Mouse (Mus musculus): ENCODE data around the gene Pde10a. TPM values are rescaled to one million over a fixed set of nuclear protein-coding genes. Genes with fewer than 3 reads are reported as not detected.

Gene Pde10a
- total and polyA plus RNA-seq, 3 experiments, result 0.04 to 0.41 (median 0.21) TPM

DNA sequence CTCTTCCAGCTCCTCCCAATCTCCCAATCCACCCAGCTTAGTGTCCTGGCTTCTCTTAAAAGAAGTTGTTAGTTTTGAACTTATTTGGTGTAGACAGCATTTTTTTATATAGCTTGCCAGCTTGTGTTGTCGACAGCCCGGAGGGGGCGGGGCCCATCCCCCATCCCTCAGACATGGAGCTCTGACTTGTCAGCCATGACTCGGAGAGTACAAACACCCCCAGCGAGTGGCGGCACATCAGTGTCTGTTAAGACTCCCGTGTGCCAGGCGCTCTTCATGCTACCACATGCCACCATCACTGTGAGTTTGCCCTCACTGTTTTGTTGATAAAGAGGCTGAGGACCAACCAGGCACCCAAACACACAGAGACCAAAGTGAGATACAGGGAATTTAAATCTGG lies 404.5 kb downstream of the Pde10a start:
- H3K9ac ChIP-seq (ENCODE audit: insufficient read depth, low read depth), result no peak overlapping the region
- H3K4me1 ChIP-seq (ENCODE audit: control insufficient read depth in 1 of 2, insufficient read depth in 2 of 2), result no peaks in the 10 kb centered on the region
- no peak overlapping the region for H3K4me3 ChIP-seq (replicated peaks in 1 of 3; ENCODE audit: low read depth in 2 of 3, low read length in 2 of 3, poor library complexity in 1 of 3)
- DNase-seq (ENCODE audit: extremely low read depth), result no peak
- H3K79me2 ChIP-seq (replicated peaks; ENCODE audit: control insufficient read depth, extremely low read depth, insufficient read depth, poor library complexity, severe bottlenecking), result no peaks in the 10 kb centered on the region
- dilution Hi-C loops (cut with MboI; ENCODE audit: extremely low pct_ligation_motif_present, extremely low pct_unique_long_range_greater_than_20kb, low sequenced_read_pairs), result no loop called here
- no peak overlapping the region for H3K4me2 ChIP-seq (ENCODE audit: insufficient read depth, low read depth, poor library complexity, severe bottlenecking)
- H3K27ac ChIP-seq (ENCODE audit: insufficient read depth, low read depth), result no peak overlapping the region
- H3K27me3 ChIP-seq (replicated peaks), result peaks cover 12% of the 10 kb centered on the region
- no peaks in the 10 kb centered on the region for H3K9me3 ChIP-seq (replicated peaks; ENCODE audit: low read length)
- H3K36me3 ChIP-seq (replicated peaks in 1 of 2; ENCODE audit: control insufficient read depth in 1 of 2, insufficient read depth in 1 of 2, low read length in 1 of 2), result no peaks in the 10 kb centered on the region
- TF ChIP-seq PAX5 (IDR thresholded peaks at IDR 0.05; ENCODE audit: low read length) (no peak), SIN3A (IDR thresholded peaks at IDR 0.05; ENCODE audit: low read length) (no peak), MEF2A (IDR thresholded peaks at IDR 0.05; ENCODE audit: borderline replicate concordance, low read depth, low read length) (no peak), MAX (IDR thresholded peaks at IDR 0.05; ENCODE audit: low read length) (no peak), USF1 (IDR thresholded peaks at IDR 0.05; ENCODE audit: low read depth, low read length) (no peak), MXI1 (IDR thresholded peaks at IDR 0.05; ENCODE audit: low read depth, low read length) (no peak), MAFK (IDR thresholded peaks at IDR 0.05; ENCODE audit: insufficient replicate concordance, low read length) (no peak)
- in situ Hi-C loops (cut with MboI; ENCODE audit: low pct_ligation_motif_present, low pct_unique_long_range_greater_than_20kb, low sequenced_read_pairs), result loop anchor here (5.0 kb wide), 1 partner anchor 317 kb away; no protein-coding TSS in a partner anchor

DNA sequence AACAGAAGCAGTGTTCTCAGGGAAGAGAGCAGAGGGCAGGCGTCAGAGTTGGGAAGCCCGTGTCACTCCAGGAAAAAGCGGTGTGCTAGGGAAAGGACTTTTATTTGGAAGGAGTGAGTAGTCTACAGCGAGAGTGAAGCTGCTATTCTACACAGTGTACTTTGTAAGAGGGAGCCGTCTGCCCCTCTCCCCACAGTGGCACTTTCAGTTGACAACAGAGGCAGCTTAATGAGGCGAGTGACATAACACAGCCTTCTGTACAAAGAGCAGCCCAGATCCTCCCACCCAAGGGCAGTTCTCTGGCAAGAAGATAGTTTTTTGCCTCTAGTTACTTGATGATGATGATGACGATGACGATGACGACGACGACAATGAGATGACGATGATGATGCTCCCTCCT lies 410.4 kb downstream of the Pde10a start:
- Histone ChIP-seq H3K27ac (ENCODE audit: insufficient read depth, low read depth) (no peak overlapping the region), H3K36me3 (replicated peaks in 1 of 2; ENCODE audit: control insufficient read depth in 1 of 2, insufficient read depth in 1 of 2, low read length in 1 of 2) (no peaks in the 10 kb centered on the region), H3K4me2 (ENCODE audit: insufficient read depth, low read depth, poor library complexity, severe bottlenecking) (no peak overlapping the region), H3K4me1 (ENCODE audit: control insufficient read depth in 1 of 2, insufficient read depth in 2 of 2) (no peaks in the 10 kb centered on the region), H3K79me2 (replicated peaks; ENCODE audit: control insufficient read depth, extremely low read depth, insufficient read depth, poor library complexity, severe bottlenecking) (no peaks in the 10 kb centered on the region), H3K9me3 (replicated peaks; ENCODE audit: low read length) (no peaks in the 10 kb centered on the region), H3K9ac (ENCODE audit: insufficient read depth, low read depth) (no peak overlapping the region), H3K27me3 (replicated peaks) (peaks cover 7% of the 10 kb centered on the region), H3K4me3 (replicated peaks in 1 of 3; ENCODE audit: low read depth in 2 of 3, low read length in 2 of 3, poor library complexity in 1 of 3) (no peak overlapping the region)
- in situ Hi-C loops (cut with MboI; ENCODE audit: low pct_ligation_motif_present, low pct_unique_long_range_greater_than_20kb, low sequenced_read_pairs), result no loop called here
- no peak for DNase-seq (ENCODE audit: extremely low read depth)
- TF ChIP-seq JUN (IDR thresholded peaks at IDR 0.05; ENCODE audit: insufficient read depth, low read depth, low read length) (no peak), SMC3 (IDR thresholded peaks at IDR 0.05; ENCODE audit: low read depth, low read length) (no peak), ELF1 (IDR thresholded peaks at IDR 0.05; ENCODE audit: low read depth, low read length) (no peak), KAT2A (IDR thresholded peaks at IDR 0.05; ENCODE audit: insufficient replicate concordance, low read length) (no peak), ZNF384 (IDR thresholded peaks at IDR 0.05; ENCODE audit: low read depth, low read length) (no peak), NELFE (IDR thresholded peaks at IDR 0.05; ENCODE audit: low read depth, low read length) (no peak), ZC3H11A (IDR thresholded peaks at IDR 0.05; ENCODE audit: low read depth, low read length) (no peak), TBP (conservative IDR thresholded peaks at IDR 0.05; ENCODE audit: low read depth, low read length) (no peak), ETS1 (conservative IDR thresholded peaks at IDR 0.05; ENCODE audit: low read depth, low read length) (no peak), USF2 (conservative IDR thresholded peaks at IDR 0.05; ENCODE audit: low read depth, low read length) (no peak), MXI1 (IDR thresholded peaks at IDR 0.05; ENCODE audit: low read depth, low read length) (no peak), SIN3A (IDR thresholded peaks at IDR 0.05; ENCODE audit: low read length) (no peak), E2F4 (IDR thresholded peaks at IDR 0.05; ENCODE audit: insufficient replicate concordance, low read depth, low read length) (no peak), IRF4 (IDR thresholded peaks at IDR 0.05; ENCODE audit: low read depth, low read length) (no peak), BHLHE40 (IDR thresholded peaks at IDR 0.05; ENCODE audit: low read depth, low read length) (no peak), MAZ (IDR thresholded peaks at IDR 0.05; ENCODE audit: low read depth, low read length) (no peak), CTCF (conservative IDR thresholded peaks at IDR 0.05 in 1 of 2, IDR thresholded peaks at IDR 0.05 in 1 of 2; ENCODE audit: low read depth in 2 of 2, low read length in 2 of 2) (no peak), USF1 (IDR thresholded peaks at IDR 0.05; ENCODE audit: low read depth, low read length) (no peak), NRF1 (IDR thresholded peaks at IDR 0.05; ENCODE audit: low read depth, low read length) (no peak), CHD1 (IDR thresholded peaks at IDR 0.05; ENCODE audit: low read depth, low read length) (no peak)
- dilution Hi-C loops (cut with MboI; ENCODE audit: extremely low pct_ligation_motif_present, extremely low pct_unique_long_range_greater_than_20kb, low sequenced_read_pairs), result no loop called here

All from CH12.LX (cell line).